Mouse (Mus musculus) cerebellum, adult 2 months (tissue): ENCODE measurements around the gene Hoxb5. TPM values are rescaled to one million over a fixed set of nuclear protein-coding genes. Genes with fewer than 3 reads are reported as not detected.

ENCODE experiments used
- DNase-seq, 2 experiments: peaks; one replicate each; pipeline ENCODE4 v3.0.0; 2021
- H3K27ac ChIP-seq: fragments of 200-500 bp; 2 replicates; pipeline ENCODE4 v1.5.1; 2012; ENCODE audit warnings: low read length, control low read depth, inconsistent platforms; ENCODE audit not compliant: insufficient read depth
- H3K27me3 ChIP-seq: fragments of 200-500 bp; 2 replicates; pipeline ENCODE4 v1.6.1; 2012; ENCODE audit warnings: inconsistent platforms, mild to moderate bottlenecking, low read length, moderate library complexity; ENCODE audit not compliant: control insufficient read depth, insufficient read depth
- H3K4me1 ChIP-seq: fragments of 200-500 bp; 2 replicates; pipeline ENCODE4 v1.6.1; 2011; ENCODE audit warnings: low read length; ENCODE audit not compliant: control insufficient read depth, insufficient read depth
- H3K4me3 ChIP-seq: fragments of 200-500 bp; replicated peaks from 2 replicates; pipeline ENCODE3; 2011; ENCODE audit warnings: mild to moderate bottlenecking, low read depth, low read length, control low read depth; ENCODE audit not compliant: insufficient read depth
- CTCF ChIP-seq: fragments of 200-500 bp; IDR thresholded peaks from 2 replicates; pipeline ENCODE4 v1.5.1; 2011; ENCODE audit warnings: low read depth, mild to moderate bottlenecking, control low read depth, low read length, moderate library complexity, borderline replicate concordance; ENCODE audit not compliant: insufficient read depth
- POLR2A ChIP-seq: fragments of 200-500 bp; IDR thresholded peaks from 2 replicates; pipeline ENCODE4 v1.6.1; 2011; ENCODE audit warnings: low read length, control low read depth, borderline replicate concordance; ENCODE audit not compliant: insufficient read depth
- WGBS: fragments of 180-500 bp; shearing (Covaris S2); methylation state at CpG from one replicate; pipeline ENCODE4 v1.1.7; 2018; 5-methylcytosine and 5-hydroxymethylcytosine counted together
- polyA plus RNA-seq: library from polyadenylated mRNA; depleted of rRNA; stranded (reverse); fragments of >200 nt; gene quantifications from 2 replicates; pipeline ENCODE4 v1.2.3, GENCODE M21; 2012

Gene Hoxb5
- polyA plus RNA-seq, 1 experiment, result 6.8 TPM

GRCm38 (mm10) chr11:96277151-96278044 is 25.7 kb upstream of the Hoxb5 start:
- Histone ChIP-seq H3K27ac (no peak overlapping the region), H3K4me3 (no peak overlapping the region), H3K27me3 (peaks cover 8% of the 10 kb centered on the region; the same call in 1 of the 2 replicates), H3K4me1 (no peaks in the 10 kb centered on the region)
- TF ChIP-seq POLR2A (no peak), CTCF (no peak)
- peak in 1 of 2 experiments; percentile 11 for DNase-seq
- WGBS, result 2% methylated on average over 35 of the region's 35 CpGs

GRCm38 (mm10) chr11:96278324-96278723 is 24.8 kb upstream of the Hoxb5 start:
- peaks cover 8% of the 10 kb centered on the region; the same call in 1 of the 2 replicates for H3K27me3 ChIP-seq
- 17% methylated on average over 14 of the region's 14 CpGs for WGBS
- peak in 1 of 2 experiments; percentile 8 for DNase-seq
- no peak overlapping the region for H3K27ac ChIP-seq
- TF ChIP-seq POLR2A (no peak), CTCF (no peak)
- no peaks in the 10 kb centered on the region for H3K4me1 ChIP-seq
- H3K4me3 ChIP-seq, result no peak overlapping the region

GRCm38 (mm10) chr11:96278773-96279172 is 24.4 kb upstream of the Hoxb5 start:
- Histone ChIP-seq H3K27ac (no peak overlapping the region), H3K4me1 (no peaks in the 10 kb centered on the region), H3K27me3 (peaks cover 8% of the 10 kb centered on the region; the same call in 1 of the 2 replicates), H3K4me3 (no peak overlapping the region)
- peak; percentile 74 to 81 for DNase-seq
- under 1% methylated on average over 9 of the region's 9 CpGs for WGBS
- peak; percentile 80 for TF ChIP-seq CTCF
- TF ChIP-seq POLR2A, result no peak

GRCm38 (mm10) chr11:96279421-96280233 is 23.5 kb upstream of the Hoxb5 start:
- peak in 1 of 2 experiments; percentile 21 for DNase-seq
- TF ChIP-seq CTCF, result no peak
- TF ChIP-seq POLR2A, result no peak
- H3K4me1 ChIP-seq, result no peaks in the 10 kb centered on the region
- H3K27me3 ChIP-seq, result peaks cover 15% of the 10 kb centered on the region; the same call in 1 of the 2 replicates
- 4% methylated on average over 31 of the region's 31 CpGs for WGBS
- H3K4me3 ChIP-seq, result no peak overlapping the region
- H3K27ac ChIP-seq, result no peak overlapping the region

- no peak overlapping the region for H3K27ac ChIP-seq
- no peaks in the 10 kb centered on the region for H3K4me1 ChIP-seq
Observed at GRCm38 (mm10) chr11:96280399-96281378, 22.4 kb upstream of the Hoxb5 start.

GRCm38 (mm10) chr11:96281396-96281795 is 21.7 kb upstream of the Hoxb5 start:
- TF ChIP-seq CTCF (no peak), POLR2A (no peak)
- DNase-seq, result no peak

More at GRCm38 (mm10) chr11:96280399-96281378, 22.4 kb upstream of the Hoxb5 start:
- H3K27me3 ChIP-seq, result peaks cover 16% of the 10 kb centered on the region; the same call in 1 of the 2 replicates
- H3K4me3 ChIP-seq, result no peak overlapping the region
- WGBS, result 11% methylated on average over 8 of the region's 8 CpGs
- TF ChIP-seq CTCF, result no peak
- no peak for TF ChIP-seq POLR2A
- no peak for DNase-seq

More at GRCm38 (mm10) chr11:96281396-96281795, 21.7 kb upstream of the Hoxb5 start:
- peaks cover 17% of the 10 kb centered on the region; the same call in 1 of the 2 replicates for H3K27me3 ChIP-seq
- WGBS, result 5% methylated on average over 18 of the region's 18 CpGs
- no peaks in the 10 kb centered on the region for H3K4me1 ChIP-seq
- no peak overlapping the region for H3K27ac ChIP-seq
- no peak overlapping the region for H3K4me3 ChIP-seq
